Mouse (Mus musculus) heart, embryonic 13.5 days (tissue): Measurements from ENCODE around the gene Usp7. TPM values are rescaled to one million over a fixed set of nuclear protein-coding genes. Genes with fewer than 3 reads are reported as not detected.
A peak's percentile ranks its signal among the peaks of the same experiment; 100 is the strongest.
"Not testable (repeated sequence)": the region's sequence is repeated elsewhere in the genome, so short reads cannot be mapped to it uniquely, and the experiment has no call there.

Experiments
- ATAC-seq: fragments of 200-750 bp; cut with Nextera tagmentation; 2 replicates; pipeline ENCODE4 v1.8.0; 2017; ENCODE audit warnings: moderate TSS enrichment; ENCODE audit not compliant: insufficient number of reproducible peaks, low FRiP score, low TSS enrichment; ENCODE audit errors: extremely low read depth
- H3K27ac ChIP-seq: fragments of 300-500 bp; sonication (generic); replicated peaks from 2 replicates; pipeline ENCODE4 v1.5.1; 2015; ENCODE audit warnings: moderate library complexity, mild to moderate bottlenecking, inconsistent platforms
- H3K27me3 ChIP-seq: fragments of 300-500 bp; sonication (generic); replicated peaks from 2 replicates; pipeline ENCODE4 v1.6.1; 2015; ENCODE audit warnings: mild to moderate bottlenecking, inconsistent platforms
- H3K36me3 ChIP-seq: fragments of 300-500 bp; sonication (generic); 2 replicates; pipeline ENCODE4 v1.6.1; 2015; ENCODE audit warnings: mild to moderate bottlenecking, inconsistent platforms
- H3K4me1 ChIP-seq: fragments of 300-500 bp; sonication (generic); 2 replicates; pipeline ENCODE4 v1.6.1; 2015; ENCODE audit warnings: inconsistent platforms
- H3K4me2 ChIP-seq: fragments of 300-500 bp; sonication (generic); 2 replicates; pipeline ENCODE4 v1.6.1; 2015; ENCODE audit warnings: inconsistent platforms, mild to moderate bottlenecking, moderate library complexity
- H3K4me3 ChIP-seq: fragments of 300-500 bp; sonication (generic); 2 replicates; pipeline ENCODE4 v1.5.1; 2015; ENCODE audit warnings: moderate library complexity, mild to moderate bottlenecking, inconsistent platforms
- H3K9ac ChIP-seq: fragments of 300-500 bp; sonication (generic); 2 replicates; pipeline ENCODE4 v1.6.1; 2015; ENCODE audit warnings: inconsistent platforms, mild to moderate bottlenecking, moderate library complexity
- H3K9me3 ChIP-seq: fragments of 300-500 bp; sonication (generic); 2 replicates; pipeline ENCODE4 v1.6.1; 2016; ENCODE audit warnings: inconsistent platforms
- WGBS: fragments of 180-500 bp; shearing (Covaris S2); methylation state at CpG from one replicate; pipeline ENCODE4 v1.1.7; 2015; ENCODE audit warnings: mixed read lengths; 5-methylcytosine and 5-hydroxymethylcytosine counted together
- polyA plus RNA-seq: library from polyadenylated mRNA; unstranded; fragments of >200 nt; fragmentation: Nextera tagmentation; extraction: Ambion mirVana; gene quantifications from 2 replicates; pipeline ENCODE4 v1.2.1, GENCODE M21; 2015

Usp7 gene
- polyA plus RNA-seq, 1 experiment from 2014 or later = 14.3 TPM

- H3K36me3 ChIP-seq = no peaks in the 10 kb centered on the region
- no peak overlapping the region for H3K27ac ChIP-seq
- ATAC-seq = no peak
- H3K9ac ChIP-seq = no peak overlapping the region
- H3K4me1 ChIP-seq = 0 out of 2 replicates have a peak, but pooled peaks cover 3% of the 10 kb centered on the region
- H3K27me3 ChIP-seq = no peaks in the 10 kb centered on the region
- H3K4me2 ChIP-seq = no peak overlapping the region
- no peak overlapping the region for H3K4me3 ChIP-seq
- no peaks in the 10 kb centered on the region for H3K9me3 ChIP-seq
- WGBS = 60% methylated on average over 6 of the region's 6 CpGs
Measured at GRCm38 (mm10) chr16:8781191-8781590, 10.9 kb downstream of the Usp7 start.

DNA sequence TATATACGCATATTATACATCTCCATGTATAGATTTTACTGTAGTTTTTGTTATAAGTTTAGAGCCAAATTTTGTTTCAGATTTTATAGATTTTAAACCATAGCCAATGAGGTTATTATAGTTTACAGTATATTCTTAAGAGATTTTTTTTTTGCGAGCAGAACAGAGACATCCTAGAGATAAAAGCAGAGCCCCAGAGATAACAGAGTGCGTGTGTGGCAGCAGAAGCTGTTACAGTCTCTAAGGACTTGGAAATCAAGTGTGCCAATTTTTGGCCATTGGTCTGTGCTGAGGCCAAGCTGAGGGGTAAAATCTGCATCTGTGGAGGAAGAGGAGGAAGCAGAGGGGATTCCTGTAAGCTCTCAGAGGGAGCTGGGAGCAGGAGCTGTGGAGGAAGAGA is 11.9 kb downstream of the Usp7 start:
- H3K4me2 ChIP-seq = no peak overlapping the region
- 34% methylated on average over 3 of the region's 3 CpGs for WGBS
- ATAC-seq = no peak

GRCm38 (mm10) chr16:8778697-8779096 is 13.4 kb downstream of the Usp7 start:
- Histone ChIP-seq H3K27me3 (no peaks in the 10 kb centered on the region), H3K9ac (no peak overlapping the region), H3K4me2 (no peak overlapping the region), H3K36me3 (no peaks in the 10 kb centered on the region), H3K4me3 (no peak overlapping the region), H3K4me1 (0 out of 2 replicates have a peak, but pooled peaks cover 3% of the 10 kb centered on the region), H3K27ac (no peak overlapping the region), H3K9me3 (no peaks in the 10 kb centered on the region)
- ATAC-seq = no peak

More for the DNA sequence above, 11.9 kb downstream of the Usp7 start:
- no peaks in the 10 kb centered on the region for H3K27me3 ChIP-seq
- H3K9me3 ChIP-seq = no peaks in the 10 kb centered on the region
- H3K9ac ChIP-seq = no peak overlapping the region
- 0 out of 2 replicates have a peak, but pooled peaks cover 3% of the 10 kb centered on the region for H3K4me1 ChIP-seq
- no peak overlapping the region for H3K27ac ChIP-seq
- no peak overlapping the region for H3K4me3 ChIP-seq
- H3K36me3 ChIP-seq = no peaks in the 10 kb centered on the region

GRCm38 (mm10) chr16:8777202-8777601 is 14.9 kb downstream of the Usp7 start:
- H3K36me3 ChIP-seq = no peaks in the 10 kb centered on the region
- WGBS = 64% methylated on average over 2 of the region's 2 CpGs
- no peak overlapping the region for H3K4me3 ChIP-seq
- no peak overlapping the region for H3K4me2 ChIP-seq
- H3K9ac ChIP-seq = no peak overlapping the region
- no peaks in the 10 kb centered on the region for H3K9me3 ChIP-seq
- H3K27me3 ChIP-seq = no peaks in the 10 kb centered on the region
- ATAC-seq = no peak
- H3K4me1 ChIP-seq = 0 out of 2 replicates have a peak, but pooled peaks cover 3% of the 10 kb centered on the region
- no peak overlapping the region for H3K27ac ChIP-seq

DNA sequence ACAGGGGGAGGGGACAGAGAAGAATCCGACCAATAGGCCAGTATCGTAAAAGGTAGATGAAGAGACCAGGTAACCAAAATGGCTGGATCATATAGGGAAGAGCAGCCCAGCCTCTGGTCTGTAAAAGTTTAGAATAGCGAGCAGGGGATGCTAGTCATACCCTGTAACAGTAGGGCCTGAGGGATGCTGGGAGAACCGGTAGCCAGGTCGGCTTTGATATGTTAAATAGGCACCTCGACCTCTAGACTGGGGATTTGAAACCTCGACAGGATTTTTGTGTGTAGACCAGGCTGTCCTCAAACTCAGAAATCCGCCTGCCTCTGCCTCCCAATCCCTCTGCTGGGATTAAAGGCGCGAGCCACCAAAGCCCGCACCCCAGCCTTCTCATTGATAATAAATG is 15.5 kb downstream of the Usp7 start:
- Histone ChIP-seq H3K4me3 (no peak overlapping the region), H3K4me2 (no peak overlapping the region), H3K4me1 (0 out of 2 replicates have a peak, but pooled peaks cover 3% of the 10 kb centered on the region), H3K9ac (no peak overlapping the region), H3K27me3 (peaks cover 5% of the 10 kb centered on the region; the same call in 1 of the 2 replicates), H3K27ac (no peak overlapping the region), H3K36me3 (no peaks in the 10 kb centered on the region), H3K9me3 (no peaks in the 10 kb centered on the region)
- no peak for ATAC-seq
- 83% methylated on average over 11 of the region's 11 CpGs for whole genome bisulfite sequencing

DNA sequence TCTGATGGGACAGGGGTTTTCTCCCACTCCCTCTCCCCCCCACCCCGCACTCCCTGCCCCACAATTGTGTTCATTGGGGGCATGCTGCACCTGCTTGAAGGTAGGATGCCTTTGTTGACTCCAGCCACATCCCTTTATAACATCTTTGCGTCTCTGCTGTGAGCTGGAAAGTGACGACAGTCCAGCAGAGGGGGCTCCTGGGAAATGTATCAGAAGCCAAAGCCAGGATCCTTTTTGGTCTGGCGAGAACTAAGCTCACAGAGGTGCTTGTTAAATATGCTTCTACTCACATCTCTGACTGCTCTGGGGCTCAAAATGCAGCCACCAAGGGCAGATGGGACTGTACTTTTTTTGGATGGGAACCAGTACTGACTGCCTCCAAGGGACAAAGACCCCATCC is 21.0 kb downstream of the Usp7 start:
- Histone ChIP-seq H3K9me3 (no peaks in the 10 kb centered on the region), H3K27ac (no peak overlapping the region), H3K9ac (no peak overlapping the region), H3K27me3 (peaks cover 6% of the 10 kb centered on the region; the same call in 1 of the 2 replicates), H3K4me2 (no peak overlapping the region), H3K4me3 (no peak overlapping the region), H3K36me3 (no peaks in the 10 kb centered on the region), H3K4me1 (0 out of 2 replicates have a peak, but pooled peaks cover 3% of the 10 kb centered on the region)
- ATAC-seq = no peak
- WGBS = 39% methylated on average over 4 of the region's 4 CpGs

- H3K4me1 ChIP-seq, H3K9ac ChIP-seq, H3K36me3 ChIP-seq, H3K27me3 ChIP-seq, ATAC-seq, H3K27ac ChIP-seq, H3K4me2 ChIP-seq, H3K4me3 ChIP-seq, H3K9me3 ChIP-seq: not testable (repeated sequence)
- 38% methylated on average over 8 of the region's 8 CpGs for WGBS
Measured at GRCm38 (mm10) chr16:8770342-8770741, 21.8 kb downstream of the Usp7 start.

- Histone ChIP-seq H3K9me3 (no peaks in the 10 kb centered on the region), H3K27ac (no peak overlapping the region), H3K4me3 (no peak overlapping the region), H3K4me1 (0 out of 2 replicates have a peak, but pooled peaks cover 3% of the 10 kb centered on the region), H3K4me2 (no peak overlapping the region), H3K9ac (no peak overlapping the region), H3K36me3 (no peaks in the 10 kb centered on the region), H3K27me3 (peaks cover 6% of the 10 kb centered on the region; the same call in 1 of the 2 replicates)
- WGBS = 52% methylated on average over 4 of the region's 4 CpGs
- ATAC-seq = no peak
Measured at GRCm38 (mm10) chr16:8769466-8769865, 22.6 kb downstream of the Usp7 start.

GRCm38 (mm10) chr16:8769065-8769464 is 23.0 kb downstream of the Usp7 start:
- Histone ChIP-seq H3K9ac (no peak overlapping the region), H3K9me3 (no peaks in the 10 kb centered on the region), H3K27ac (no peak overlapping the region), H3K36me3 (no peaks in the 10 kb centered on the region), H3K4me3 (no peak overlapping the region), H3K4me2 (no peak overlapping the region), H3K4me1 (peaks cover 5% of the 10 kb centered on the region; the same call in 1 of the 2 replicates), H3K27me3 (peaks cover 6% of the 10 kb centered on the region; the same call in 1 of the 2 replicates)
- 15% methylated on average over 10 of the region's 10 CpGs for WGBS
- peak; percentile 61; the same call in 1 of the 2 replicates for ATAC-seq

DNA sequence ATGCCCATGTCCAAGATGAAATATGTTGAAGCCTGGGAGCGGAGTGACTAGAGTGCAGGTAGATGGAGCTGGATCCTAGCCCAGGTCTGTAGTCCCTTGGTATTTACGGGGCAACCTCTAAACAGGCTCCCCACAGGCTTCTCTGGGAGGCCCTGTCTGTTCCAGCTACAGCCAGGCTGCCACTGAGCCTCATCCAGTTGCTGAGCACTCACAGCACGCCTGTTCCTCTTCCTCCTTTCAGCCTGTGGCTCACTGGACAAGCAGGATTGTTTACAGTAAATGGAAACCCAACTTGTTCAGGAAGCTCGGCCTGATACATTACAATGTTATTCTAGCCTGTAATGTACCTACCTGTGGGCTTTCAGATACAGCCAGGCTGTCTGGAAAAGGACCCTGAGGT is 23.5 kb downstream of the Usp7 start:
- peaks cover 7% of the 10 kb centered on the region; the same call in 1 of the 2 replicates for H3K4me1 ChIP-seq
- no peak overlapping the region for H3K27ac ChIP-seq
- H3K36me3 ChIP-seq = no peaks in the 10 kb centered on the region
- no peak for ATAC-seq
- peaks cover 6% of the 10 kb centered on the region; the same call in 1 of the 2 replicates for H3K27me3 ChIP-seq
- H3K9ac ChIP-seq = no peak overlapping the region
- H3K9me3 ChIP-seq = no peaks in the 10 kb centered on the region
- no peak overlapping the region for H3K4me3 ChIP-seq
- H3K4me2 ChIP-seq = no peak overlapping the region
- 73% methylated on average over 4 of the region's 4 CpGs for WGBS

DNA sequence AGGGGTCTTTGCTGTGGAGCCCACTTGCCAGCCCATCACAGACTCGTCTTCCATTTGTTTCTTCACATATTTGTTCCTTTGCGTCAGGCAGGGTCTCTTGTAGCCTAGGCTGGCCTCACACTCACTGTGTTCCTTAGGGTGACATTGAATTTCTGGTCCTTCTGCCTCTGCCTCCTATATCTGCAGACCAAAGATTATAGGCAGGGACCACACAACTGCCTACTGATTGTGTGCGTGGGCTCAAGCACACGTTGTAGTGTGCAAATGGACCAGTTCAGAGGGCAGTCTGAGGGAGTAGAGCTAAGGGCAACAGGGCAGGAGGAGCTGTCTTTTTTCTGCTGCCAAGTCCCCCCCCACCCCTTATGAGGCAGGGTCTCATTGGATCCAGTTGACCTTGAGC is 24.0 kb downstream of the Usp7 start:
- Histone ChIP-seq H3K9me3 (no peaks in the 10 kb centered on the region), H3K9ac (no peak overlapping the region), H3K4me3 (no peak overlapping the region), H3K27ac (no peak overlapping the region), H3K4me1 (peaks cover 11% of the 10 kb centered on the region), H3K4me2 (no peak overlapping the region), H3K27me3 (peaks cover 6% of the 10 kb centered on the region; the same call in 1 of the 2 replicates), H3K36me3 (no peaks in the 10 kb centered on the region)
- 70% methylated on average over 4 of the region's 4 CpGs for WGBS
- ATAC-seq = no peak
